Mouse (Mus musculus) limb, embryonic 15.5 days (tissue): ENCODE measurements around the gene Phldb1. TPM values are rescaled to one million over a fixed set of nuclear protein-coding genes. Genes with fewer than 3 reads are reported as not detected.
A peak's percentile ranks its signal among the peaks of the same experiment; 100 is the strongest.

Experiments
- ATAC-seq: fragments of 200-750 bp; cut with Nextera tagmentation; 2 replicates; pipeline ENCODE4 v1.8.0; 2017; ENCODE audit warnings: low read depth, moderate TSS enrichment; ENCODE audit not compliant: insufficient number of reproducible peaks, low FRiP score, low TSS enrichment
- H3K27ac ChIP-seq: fragments of 300-500 bp; sonication (generic); 2 replicates; pipeline ENCODE4 v1.5.1; 2015; ENCODE audit warnings: moderate library complexity, mild to moderate bottlenecking, inconsistent platforms
- H3K27me3 ChIP-seq: fragments of 300-500 bp; sonication (generic); 2 replicates; pipeline ENCODE4 v1.6.1; 2015; ENCODE audit warnings: inconsistent platforms
- H3K36me3 ChIP-seq: fragments of 300-500 bp; sonication (generic); 2 replicates; pipeline ENCODE4 v1.6.1; 2015; ENCODE audit warnings: inconsistent platforms
- H3K4me1 ChIP-seq: fragments of 300-500 bp; sonication (generic); 2 replicates; pipeline ENCODE4 v1.6.1; 2015; ENCODE audit warnings: inconsistent platforms
- H3K4me2 ChIP-seq: fragments of 300-500 bp; sonication (generic); 2 replicates; pipeline ENCODE4 v1.6.1; 2015; ENCODE audit warnings: mild to moderate bottlenecking, inconsistent platforms
- H3K4me3 ChIP-seq: fragments of 300-500 bp; sonication (generic); 2 replicates; pipeline ENCODE4 v1.5.1; 2015; ENCODE audit warnings: mild to moderate bottlenecking, inconsistent platforms
- H3K9ac ChIP-seq: fragments of 300-500 bp; sonication (generic); 2 replicates; pipeline ENCODE4 v1.6.1; 2015; ENCODE audit warnings: inconsistent platforms
- H3K9me3 ChIP-seq: fragments of 300-500 bp; sonication (generic); 2 replicates; pipeline ENCODE4 v1.6.1; 2016; ENCODE audit warnings: inconsistent platforms
- WGBS: fragments of 180-500 bp; shearing (Covaris S2); methylation state at CpG from one replicate; pipeline ENCODE4 v1.1.7; 2015; 5-methylcytosine and 5-hydroxymethylcytosine counted together
- polyA plus RNA-seq: library from polyadenylated mRNA; unstranded; fragments of >200 nt; fragmentation: Nextera tagmentation; extraction: Ambion mirVana; gene quantifications from 2 replicates; pipeline ENCODE4 v1.2.1, GENCODE M21; 2015

Gene Phldb1
- polyA plus RNA-seq, 1 experiment from 2014 or later: 39.2 TPM

DNA sequence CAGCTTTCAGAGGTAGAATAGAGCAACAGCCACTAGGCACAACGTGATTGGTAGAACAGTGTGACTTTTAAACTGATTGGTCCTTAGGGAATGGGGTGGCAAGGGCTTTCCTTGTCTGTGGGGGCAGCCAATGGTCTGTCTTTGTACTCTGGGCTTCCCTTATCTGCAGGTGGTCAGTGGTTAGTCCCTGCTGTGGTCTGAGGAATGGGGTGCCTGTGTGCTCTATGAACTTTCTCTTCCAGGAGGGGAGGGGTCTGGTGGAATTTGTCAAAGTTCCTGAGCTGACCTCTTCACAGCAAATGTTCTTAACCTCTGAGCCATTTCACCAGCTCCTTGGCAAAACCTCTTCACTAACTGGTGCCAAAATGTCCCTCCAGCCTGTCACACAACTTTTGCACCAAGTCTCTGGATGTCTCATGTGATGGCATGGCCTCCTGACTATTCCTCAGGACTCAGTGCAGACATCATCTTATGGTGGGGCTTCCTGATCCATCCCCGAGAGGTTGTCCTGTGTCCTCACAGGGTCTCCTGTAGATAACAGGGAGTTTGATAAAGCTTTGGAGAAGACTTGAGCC is 62.6 kb downstream of the Phldb1 start:
- Histone ChIP-seq H3K27ac (no peak overlapping the region), H3K4me1 (no peaks in the 10 kb centered on the region), H3K27me3 (no peaks in the 10 kb centered on the region), H3K9me3 (no peaks in the 10 kb centered on the region), H3K9ac (no peak overlapping the region), H3K4me2 (no peak overlapping the region), H3K36me3 (no peaks in the 10 kb centered on the region), H3K4me3 (no peak overlapping the region)
- WGBS: 62% methylated on average over 2 of the region's 2 CpGs
- no peak for ATAC-seq

DNA sequence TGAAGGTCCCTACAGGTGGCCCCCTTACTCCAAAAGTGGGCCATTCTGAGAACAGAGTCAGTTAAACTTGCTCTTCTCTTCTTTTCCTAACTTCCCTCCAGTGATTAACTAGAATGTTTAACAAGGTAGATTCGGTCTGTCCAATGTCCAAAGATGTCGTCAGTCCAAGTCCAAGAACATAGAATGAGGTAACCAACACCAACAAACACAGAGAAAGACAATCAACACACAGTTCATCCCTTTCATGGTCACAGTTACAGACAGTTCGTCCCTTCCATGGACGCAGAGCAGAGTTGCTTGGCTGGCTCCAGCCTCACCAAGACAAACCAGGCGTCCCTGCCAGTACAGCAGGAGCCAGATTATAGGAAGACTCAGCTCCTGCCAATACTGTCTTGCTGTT is 63.6 kb downstream of the Phldb1 start:
- H3K4me3 ChIP-seq: no peak overlapping the region
- H3K4me1 ChIP-seq: no peaks in the 10 kb centered on the region
- WGBS: 87% methylated on average over 5 of the region's 5 CpGs
- H3K9me3 ChIP-seq: no peaks in the 10 kb centered on the region
- ATAC-seq: no peak
- H3K4me2 ChIP-seq: no peak overlapping the region
- no peak overlapping the region for H3K27ac ChIP-seq
- no peak overlapping the region for H3K9ac ChIP-seq
- H3K27me3 ChIP-seq: no peaks in the 10 kb centered on the region
- H3K36me3 ChIP-seq: no peaks in the 10 kb centered on the region

DNA sequence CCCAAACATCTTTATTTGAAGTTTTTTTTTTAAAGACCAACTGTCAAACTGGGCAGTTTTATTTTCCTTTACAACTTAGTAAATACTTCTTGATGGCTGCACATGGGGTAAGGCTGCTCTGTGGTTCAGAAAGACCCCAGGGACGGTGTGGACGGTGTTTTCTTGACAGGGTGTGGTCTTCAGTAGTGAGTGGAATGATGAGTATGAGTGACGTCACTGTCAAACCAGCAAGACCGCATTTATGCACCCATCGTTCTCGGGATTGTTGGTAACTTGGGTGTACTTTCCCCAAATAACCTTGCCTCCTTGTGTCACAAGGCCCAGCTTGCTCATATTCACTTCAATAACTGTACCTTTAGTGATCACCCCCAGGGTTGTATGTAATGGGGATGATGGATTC is 71.3 kb downstream of the Phldb1 start:
- H3K9me3 ChIP-seq: no peaks in the 10 kb centered on the region
- H3K4me2 ChIP-seq: no peak overlapping the region
- H3K36me3 ChIP-seq: no peaks in the 10 kb centered on the region
- WGBS: 72% methylated on average over 6 of the region's 6 CpGs
- no peak overlapping the region for H3K9ac ChIP-seq
- H3K27me3 ChIP-seq: no peaks in the 10 kb centered on the region
- no peaks in the 10 kb centered on the region for H3K4me1 ChIP-seq
- no peak for ATAC-seq
- H3K4me3 ChIP-seq: no peak overlapping the region
- H3K27ac ChIP-seq: no peak overlapping the region

DNA sequence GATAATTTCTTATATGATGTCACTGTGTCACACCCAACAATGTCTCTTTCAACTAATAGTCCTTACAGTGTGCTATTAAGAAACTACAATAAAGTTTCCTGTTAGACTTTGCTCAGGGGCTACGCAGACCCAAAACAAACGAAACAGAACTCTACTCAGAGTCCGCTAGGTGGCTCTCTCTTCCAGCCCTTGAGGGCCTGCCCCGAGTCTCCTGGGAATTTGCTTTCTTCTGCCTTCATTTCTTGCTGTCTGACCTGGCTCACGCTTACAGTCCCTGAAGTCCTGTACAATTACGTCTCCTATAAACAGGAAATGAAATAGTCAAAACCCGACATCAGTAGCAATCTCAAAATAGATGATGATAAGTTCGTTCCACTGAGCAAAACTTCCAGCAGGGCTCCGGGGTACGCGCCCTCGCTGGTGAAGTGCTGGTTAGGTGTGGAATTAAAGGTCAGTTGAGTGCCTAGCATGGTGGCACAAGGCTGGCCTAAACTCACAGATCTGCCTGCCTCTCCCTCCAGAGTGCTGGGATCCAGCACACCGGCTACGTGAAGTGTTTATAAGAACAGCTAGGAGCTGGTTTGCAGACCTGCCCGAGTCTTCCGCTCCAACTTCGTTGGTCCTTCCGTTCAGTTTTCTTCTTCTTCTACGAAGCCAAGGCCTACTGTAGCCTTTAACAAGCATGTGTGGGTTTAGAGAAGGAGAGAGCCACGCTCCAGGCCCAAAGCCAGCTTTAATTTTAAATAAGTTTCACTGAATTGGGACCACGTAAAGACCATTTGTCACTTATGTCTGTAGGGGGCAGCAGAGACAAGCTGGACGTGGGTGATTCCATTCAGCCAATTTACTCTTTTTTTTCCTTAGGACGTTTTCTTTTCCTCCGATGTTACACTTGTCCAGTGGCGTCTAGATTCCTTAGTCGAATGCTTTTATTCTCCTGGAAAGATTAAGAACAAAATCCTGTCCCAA is 79.6 kb downstream of the Phldb1 start:
- peak overlapping the region; percentile 67 for H3K27ac ChIP-seq
- H3K4me1 ChIP-seq: peaks cover 6% of the 10 kb centered on the region
- H3K9ac ChIP-seq: no peak overlapping the region
- H3K36me3 ChIP-seq: no peaks in the 10 kb centered on the region
- peak overlapping the region; percentile 41 for H3K4me2 ChIP-seq
- no peaks in the 10 kb centered on the region for H3K27me3 ChIP-seq
- WGBS: 25% methylated on average over 26 of the region's 26 CpGs
- no peak for ATAC-seq
- peak overlapping the region; percentile 19 for H3K4me3 ChIP-seq
- H3K9me3 ChIP-seq: no peaks in the 10 kb centered on the region

DNA sequence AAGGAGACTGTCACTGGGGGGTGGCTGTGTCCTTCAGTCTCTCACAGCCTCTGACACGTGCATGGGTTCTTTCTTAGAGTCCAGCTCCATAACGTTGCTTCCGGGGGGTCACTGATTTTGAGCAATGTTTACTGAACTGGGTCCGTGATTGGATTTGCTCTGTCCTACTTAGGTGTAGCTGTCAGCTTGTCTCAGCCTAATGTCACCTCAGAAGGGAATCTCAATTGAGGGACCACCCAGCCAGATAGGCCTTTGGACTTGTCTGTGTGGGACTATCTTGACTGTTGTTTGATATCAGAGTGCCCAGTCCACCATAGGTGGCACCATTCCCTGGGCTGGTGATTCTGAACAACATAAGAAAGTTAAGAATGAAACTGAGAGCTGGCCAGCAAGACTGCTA is 81.1 kb downstream of the Phldb1 start:
- 69% methylated on average over 4 of the region's 4 CpGs for WGBS
- Histone ChIP-seq H3K9me3 (no peaks in the 10 kb centered on the region), H3K4me3 (no peak overlapping the region), H3K27ac (no peak overlapping the region), H3K4me2 (no peak overlapping the region), H3K9ac (no peak overlapping the region), H3K4me1 (peaks cover 6% of the 10 kb centered on the region), H3K36me3 (no peaks in the 10 kb centered on the region), H3K27me3 (no peaks in the 10 kb centered on the region)
- ATAC-seq: no peak

DNA sequence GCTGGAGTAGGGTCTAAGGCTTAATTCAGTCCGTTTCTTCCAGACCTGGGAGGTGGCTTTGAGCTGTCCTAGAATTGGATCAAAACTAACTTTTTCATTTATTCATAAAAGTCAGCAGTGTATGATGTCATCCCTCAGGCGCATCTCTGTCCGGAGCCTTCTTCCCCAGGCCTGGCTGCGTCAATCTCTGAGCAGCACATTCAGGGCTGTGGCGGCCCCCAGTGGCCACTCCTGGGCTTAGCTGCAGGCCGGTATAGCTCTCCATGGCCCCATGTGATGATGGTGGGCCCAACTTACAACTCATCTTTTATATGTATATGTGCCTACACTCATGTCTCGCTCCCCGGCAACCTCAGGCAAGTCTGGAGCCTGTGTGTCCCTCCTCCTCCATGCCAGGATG is 83.0 kb downstream of the Phldb1 start:
- Histone ChIP-seq H3K4me2 (no peak overlapping the region), H3K4me3 (no peak overlapping the region), H3K9ac (no peak overlapping the region), H3K9me3 (no peaks in the 10 kb centered on the region), H3K36me3 (no peaks in the 10 kb centered on the region), H3K27me3 (no peaks in the 10 kb centered on the region), H3K27ac (no peak overlapping the region), H3K4me1 (peaks cover 6% of the 10 kb centered on the region)
- WGBS: 7% methylated on average over 8 of the region's 8 CpGs
- ATAC-seq: no peak; the same call in 1 of the 2 replicates

DNA sequence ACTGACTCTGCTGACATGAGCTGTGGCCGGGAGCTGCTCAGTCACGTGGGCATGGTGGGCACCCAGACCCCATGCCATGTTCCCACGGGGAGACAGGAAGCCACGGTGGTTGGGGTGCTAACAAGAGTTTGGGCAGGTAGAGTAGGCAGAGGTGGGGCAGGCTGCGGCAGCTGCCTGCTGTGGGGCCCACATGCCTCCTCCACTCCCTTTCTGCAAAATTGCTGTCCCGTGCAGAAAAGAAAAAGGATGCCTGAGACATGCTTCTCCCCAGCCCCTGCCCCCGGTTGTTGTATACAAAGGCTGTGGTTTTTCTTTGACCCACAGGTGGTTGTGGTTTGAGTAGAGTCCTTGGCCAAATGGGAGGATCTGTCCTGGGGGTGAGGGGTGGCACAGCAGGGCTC is 86.1 kb downstream of the Phldb1 start:
- 74% methylated on average over 7 of the region's 7 CpGs for WGBS
- H3K4me3 ChIP-seq: no peak overlapping the region
- H3K4me2 ChIP-seq: no peak overlapping the region
- H3K36me3 ChIP-seq: no peaks in the 10 kb centered on the region
- H3K9me3 ChIP-seq: no peaks in the 10 kb centered on the region
- no peaks in the 10 kb centered on the region for H3K4me1 ChIP-seq
- ATAC-seq: no peak
- H3K9ac ChIP-seq: no peak overlapping the region
- no peaks in the 10 kb centered on the region for H3K27me3 ChIP-seq
- no peak overlapping the region for H3K27ac ChIP-seq

DNA sequence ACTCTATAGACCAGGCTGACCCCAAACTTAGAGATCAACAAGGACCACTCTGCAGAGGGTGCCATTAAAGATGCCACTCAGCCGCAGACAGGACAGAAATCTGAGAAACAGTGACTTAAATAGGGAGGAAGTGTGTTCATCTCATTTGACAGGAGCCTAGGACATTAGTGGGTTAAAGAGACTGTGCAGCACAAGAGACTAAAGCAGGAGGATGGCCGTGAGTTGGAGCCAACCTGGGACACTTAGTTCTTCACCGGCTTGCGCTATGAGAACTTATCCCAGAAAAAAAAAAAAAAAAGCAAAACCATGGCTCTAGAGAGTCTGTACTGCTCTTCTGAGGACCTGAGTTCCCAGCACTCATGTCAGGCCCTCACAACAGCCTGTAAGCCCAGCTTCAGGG is 87.3 kb downstream of the Phldb1 start:
- H3K4me3 ChIP-seq: no peak overlapping the region

DNA sequence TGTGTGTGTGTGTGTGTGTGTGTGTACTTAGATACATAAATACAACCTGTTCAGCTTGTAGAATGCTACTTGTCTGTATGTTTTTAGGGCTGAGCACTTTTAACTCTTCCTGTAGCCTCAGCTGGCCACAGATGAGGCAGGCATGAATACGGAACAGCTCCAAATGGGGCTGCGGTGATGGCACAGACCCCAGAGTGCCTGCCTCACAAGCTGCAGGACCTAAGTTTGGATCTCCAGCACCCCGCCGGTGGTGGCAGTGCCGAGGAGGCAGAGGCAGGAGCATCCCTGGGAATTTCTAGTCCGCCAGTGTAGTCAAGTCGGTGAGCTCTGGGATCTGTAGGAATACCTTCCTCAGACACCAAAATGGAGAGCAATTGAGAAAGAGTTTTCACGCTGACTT is 88.0 kb downstream of the Phldb1 start:
- H3K4me1 ChIP-seq: no peaks in the 10 kb centered on the region
- no peak overlapping the region for H3K9ac ChIP-seq
- ATAC-seq: no peak
- H3K4me3 ChIP-seq: no peak overlapping the region
- H3K27me3 ChIP-seq: no peaks in the 10 kb centered on the region
- H3K4me2 ChIP-seq: no peak overlapping the region
- WGBS: 92% methylated on average over 8 of the region's 8 CpGs
- H3K9me3 ChIP-seq: no peaks in the 10 kb centered on the region
- H3K27ac ChIP-seq: no peak overlapping the region
- no peaks in the 10 kb centered on the region for H3K36me3 ChIP-seq

More for the DNA sequence above, 87.3 kb downstream of the Phldb1 start:
- 76% methylated on average over 4 of the region's 4 CpGs for WGBS
- ATAC-seq: no peak
- Histone ChIP-seq H3K27ac (no peak overlapping the region), H3K4me2 (no peak overlapping the region), H3K9me3 (no peaks in the 10 kb centered on the region), H3K4me1 (no peaks in the 10 kb centered on the region), H3K36me3 (no peaks in the 10 kb centered on the region), H3K27me3 (no peaks in the 10 kb centered on the region), H3K9ac (no peak overlapping the region)

DNA sequence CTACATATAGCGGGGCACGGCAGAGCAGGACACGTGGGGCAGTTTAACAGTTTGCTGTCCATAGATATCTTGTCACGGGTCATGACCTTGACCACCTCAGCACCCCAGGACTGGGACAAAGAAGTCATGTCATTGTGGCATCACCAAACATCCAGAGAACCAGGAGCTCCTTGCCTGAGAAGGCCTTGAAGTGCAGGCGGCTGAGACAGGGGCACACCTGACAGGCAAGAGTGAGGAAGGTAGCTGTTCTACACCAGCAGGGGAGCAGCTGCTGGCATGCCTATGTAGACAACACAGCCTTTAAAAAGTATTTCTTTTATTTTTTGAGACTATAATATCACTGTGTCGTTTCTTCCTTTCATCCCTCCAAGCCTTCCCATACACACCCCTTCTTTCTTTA is 88.6 kb downstream of the Phldb1 start:
- Histone ChIP-seq H3K36me3 (no peaks in the 10 kb centered on the region), H3K9me3 (no peaks in the 10 kb centered on the region), H3K4me3 (no peak overlapping the region), H3K9ac (no peak overlapping the region), H3K4me1 (no peaks in the 10 kb centered on the region), H3K4me2 (no peak overlapping the region), H3K27me3 (no peaks in the 10 kb centered on the region), H3K27ac (no peak overlapping the region)
- no peak for ATAC-seq
- 90% methylated on average over 6 of the region's 6 CpGs for WGBS

DNA sequence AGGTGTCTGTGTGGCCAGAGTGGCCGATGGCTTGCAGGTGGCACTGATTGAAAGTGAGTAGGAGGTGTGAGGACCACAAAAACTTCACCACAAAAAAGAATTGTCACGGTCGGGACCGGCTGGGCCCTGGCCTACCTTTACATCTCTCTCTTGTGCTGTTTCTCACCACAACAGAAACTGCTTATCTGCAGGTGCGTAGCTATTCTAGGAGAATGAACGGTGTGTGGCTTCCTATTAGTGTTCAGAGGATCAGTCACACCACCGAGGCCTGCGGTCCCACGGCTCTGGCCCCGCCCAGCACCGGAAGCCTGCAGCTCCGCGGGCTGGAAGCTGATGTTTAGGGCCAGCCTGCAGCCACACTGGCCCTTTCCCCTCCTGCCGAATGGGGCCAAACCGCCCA is 89.1 kb downstream of the Phldb1 start:
- Histone ChIP-seq H3K4me2 (no peak overlapping the region), H3K9ac (no peak overlapping the region), H3K27ac (no peak overlapping the region), H3K9me3 (no peaks in the 10 kb centered on the region), H3K36me3 (0 out of 2 replicates have a peak, but pooled peaks cover 2% of the 10 kb centered on the region), H3K4me1 (no peaks in the 10 kb centered on the region), H3K27me3 (no peaks in the 10 kb centered on the region), H3K4me3 (no peak overlapping the region)
- 61% methylated on average over 15 of the region's 15 CpGs for WGBS
- ATAC-seq: no peak

DNA sequence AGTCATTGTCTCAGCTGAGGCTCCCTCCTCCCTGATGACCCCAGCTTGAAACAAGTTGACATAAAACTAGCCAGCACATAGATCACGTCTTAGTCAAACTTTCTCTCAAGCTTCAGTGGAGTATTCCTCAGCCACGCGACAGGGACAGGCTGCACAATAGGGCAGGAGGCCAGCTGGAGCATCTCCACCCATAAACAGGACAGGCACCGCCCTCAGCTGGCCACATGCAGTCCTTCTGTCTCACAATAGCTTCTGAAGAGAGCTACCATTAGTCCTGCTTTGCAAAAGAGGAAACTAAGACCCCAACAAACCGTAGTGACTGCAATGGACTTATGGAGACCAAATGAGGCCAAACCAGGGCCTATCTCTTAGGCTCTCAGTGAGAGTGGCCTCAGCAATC is 89.5 kb downstream of the Phldb1 start:
- Histone ChIP-seq H3K27me3 (no peaks in the 10 kb centered on the region), H3K9ac (no peak overlapping the region), H3K36me3 (0 out of 2 replicates have a peak, but pooled peaks cover 5% of the 10 kb centered on the region), H3K4me1 (no peaks in the 10 kb centered on the region), H3K9me3 (no peaks in the 10 kb centered on the region), H3K4me2 (no peak overlapping the region), H3K27ac (no peak overlapping the region), H3K4me3 (no peak overlapping the region)
- WGBS: 72% methylated on average over 5 of the region's 5 CpGs
- no peak for ATAC-seq
